Comparison of ENCODE assay signal across 12 mouse cellular contexts in the genomic region with DNA sequence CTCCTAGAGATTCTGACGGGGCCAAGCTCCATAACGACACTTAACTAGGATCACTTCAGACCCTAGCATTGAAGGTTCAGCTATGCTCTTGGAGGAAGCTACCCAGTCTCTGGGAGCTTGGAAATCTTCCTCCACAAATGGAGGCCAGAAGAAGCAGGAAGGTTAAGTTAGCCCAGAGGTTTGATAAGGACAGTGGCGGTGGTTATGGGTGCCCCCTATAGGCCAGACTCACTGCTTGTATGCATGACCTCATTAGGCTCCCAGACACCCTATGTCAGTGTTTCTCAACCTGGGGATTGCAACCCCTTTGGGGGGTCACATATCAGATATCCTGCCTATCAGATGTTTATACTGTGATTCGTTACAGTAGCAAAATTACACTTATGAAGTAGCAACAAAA. TPM values are rescaled to one million over a fixed set of nuclear protein-coding genes. Genes with fewer than 3 reads are reported as not detected.
A peak's percentile ranks its signal among the peaks of the same experiment; 100 is the strongest.
DNase-seq lines count a peak whose midpoint lies in the region; ATAC-seq and TF ChIP-seq lines count a peak whose summit lies in the region.
"Had no signal": no experiment of that assay in that cellular context is flagged by ENCODE, and none has a peak within 500 bp of the region (broad histone marks: within the 10 kb centered on the region; RNA-seq: fewer than 3 reads in every experiment).

No protein-coding gene starts in this region.

- H3K36me3 ChIP-seq in lung, postnatal 0 days (ENCODE audit: insufficient read depth, low read length), result no peaks in the 10 kb centered on the region
- no peaks in the 10 kb centered on the region for H3K36me3 ChIP-seq in stomach, postnatal 0 days (ENCODE audit: control insufficient read depth, insufficient read depth, low read length)
- H3K36me3 ChIP-seq: embryonic facial prominence, embryonic 15.5 days; heart, embryonic 15.5 days; intestine, embryonic 15.5 days; midbrain, embryonic 10.5 days had no signal

- peak; percentile 28 for TF ChIP-seq CTCF in gastrocnemius, adult 2 months (IDR thresholded peaks at IDR 0.05)
- TF ChIP-seq CTCF in lung, postnatal 0 days (IDR thresholded peaks at IDR 0.05), result peak; percentile 53
- peak; percentile 30; the same call in 1 of the 2 replicates for TF ChIP-seq CTCF in bone marrow, adult 2 months (IDR thresholded peaks at IDR 0.05; ENCODE audit: control insufficient read depth, insufficient read depth, low read length)
- TF ChIP-seq CTCF in stomach, postnatal 0 days (IDR thresholded peaks at IDR 0.05; ENCODE audit: low read depth), result peak; percentile 59

- no peak overlapping the region for H3K4me2 ChIP-seq in lung, postnatal 0 days (replicated peaks; ENCODE audit: low read depth, low read length)
- H3K4me2 ChIP-seq in stomach, postnatal 0 days (replicated peaks; ENCODE audit: low read depth), result no peak overlapping the region
- H3K4me2 ChIP-seq: embryonic facial prominence, embryonic 15.5 days; heart, embryonic 15.5 days; intestine, embryonic 15.5 days had no signal

- H3K9me3 ChIP-seq in lung, postnatal 0 days (ENCODE audit: low read length), result no peaks in the 10 kb centered on the region
- no peaks in the 10 kb centered on the region for H3K9me3 ChIP-seq in stomach, postnatal 0 days (ENCODE audit: control insufficient read depth, low read length)
- H3K9me3 ChIP-seq: embryonic facial prominence, embryonic 15.5 days; heart, embryonic 15.5 days; intestine, embryonic 15.5 days; midbrain, embryonic 10.5 days had no signal

- no peak for DNase-seq in gastrocnemius, adult 2 months
- no peak for DNase-seq in gastrocnemius, postnatal 36 days
- DNase-seq in lung, postnatal 0 days (ENCODE audit: low spot score), result no peak
- DNase-seq in lung, postnatal 4 days, result no peak
- no peak for DNase-seq in stomach, postnatal 0 days (ENCODE audit: low spot score)
- no peak for DNase-seq in ovary, adult 18-20 months (ENCODE audit: low spot score)
- DNase-seq in cerebellum, postnatal 25 days, result no peak

- no peak overlapping the region for H3K9ac ChIP-seq in lung, postnatal 0 days (replicated peaks; ENCODE audit: low read depth)
- no peak overlapping the region for H3K9ac ChIP-seq in stomach, postnatal 0 days (ENCODE audit: low read length)
- H3K9ac ChIP-seq: embryonic facial prominence, embryonic 15.5 days; heart, embryonic 15.5 days; intestine, embryonic 15.5 days had no signal

- peaks cover 8% of the 10 kb centered on the region; the same call in 1 of the 2 replicates for H3K4me1 ChIP-seq in lung, postnatal 0 days (ENCODE audit: insufficient read depth, low read depth, low read length)
- H3K4me1 ChIP-seq in bone marrow, adult 2 months (ENCODE audit: control insufficient read depth, insufficient read depth, low read length), result no peaks in the 10 kb centered on the region
- peaks cover 4% of the 10 kb centered on the region; the same call in 1 of the 2 replicates for H3K4me1 ChIP-seq in stomach, postnatal 0 days (replicated peaks; ENCODE audit: control insufficient read depth, insufficient read depth)

- intact Hi-C loops in gastrocnemius, adult 2 months (cut with DNase I), result no loop called here
- intact Hi-C loops in gastrocnemius, postnatal 36 days (cut with DNase I), result no loop called here

- no peak overlapping the region for H3K4me3 ChIP-seq in gastrocnemius, adult 2 months
- H3K4me3 ChIP-seq in lung, postnatal 0 days (ENCODE audit: low read depth, low read length), result no peak overlapping the region
- no peak overlapping the region for H3K4me3 ChIP-seq in bone marrow, adult 2 months (replicated peaks; ENCODE audit: control insufficient read depth, low read depth, low read length)
- no peak overlapping the region for H3K4me3 ChIP-seq in stomach, postnatal 0 days (ENCODE audit: low read depth, low read length)
- H3K4me3 ChIP-seq: embryonic facial prominence, embryonic 15.5 days; heart, embryonic 15.5 days; intestine, embryonic 15.5 days; midbrain, embryonic 10.5 days had no signal

- no peak for ATAC-seq in lung, postnatal 0 days
- no peak for ATAC-seq in stomach, postnatal 0 days (ENCODE audit: low FRiP score, low TSS enrichment)
- ATAC-seq: intestine, embryonic 15.5 days had no signal

- WGBS in lung, postnatal 0 days, result 56% methylated on average over 4 of the region's 4 CpGs
- 63% methylated on average over 4 of the region's 4 CpGs for WGBS in bone marrow, adult 2 months
- 64% methylated on average over 4 of the region's 4 CpGs for WGBS in stomach, postnatal 0 days

- no peak for TF ChIP-seq EP300 in lung, postnatal 0 days (IDR thresholded peaks at IDR 0.05)
- no peak for TF ChIP-seq EP300 in stomach, postnatal 0 days (optimal IDR thresholded peaks at IDR 0.05)

- H3K27me3 ChIP-seq in lung, postnatal 0 days (replicated peaks; ENCODE audit: insufficient read depth, low read length), result peaks cover 33% of the 10 kb centered on the region
- H3K27me3 ChIP-seq in stomach, postnatal 0 days (ENCODE audit: control insufficient read depth, insufficient read depth, low read length), result peaks cover 23% of the 10 kb centered on the region; the same call in 1 of the 2 replicates

- TF ChIP-seq POLR2A in bone marrow, adult 2 months (IDR thresholded peaks at IDR 0.05; ENCODE audit: borderline replicate concordance, control insufficient read depth, low read depth, low read length), result no peak

- H3K27ac ChIP-seq in gastrocnemius, adult 2 months, result no peak overlapping the region
- H3K27ac ChIP-seq in lung, postnatal 0 days (ENCODE audit: low read length), result no peak overlapping the region
- no peak overlapping the region for H3K27ac ChIP-seq in bone marrow, adult 2 months (ENCODE audit: control insufficient read depth, insufficient read depth, low read depth, low read length, poor library complexity)
- H3K27ac ChIP-seq in stomach, postnatal 0 days (replicated peaks), result no peak overlapping the region
- H3K27ac ChIP-seq: embryonic facial prominence, embryonic 15.5 days; heart, embryonic 15.5 days; intestine, embryonic 15.5 days; midbrain, embryonic 10.5 days had no signal

RNA-seq across cellular contexts. Expression of gene Hrh3, which starts 2.8 kb away (rescaled TPM):
- not detected for total RNA-seq in gastrocnemius, adult 2 months (2021)
- not detected for total RNA-seq in gastrocnemius, postnatal 36 days (2021)
- polyA plus RNA-seq in lung, postnatal 0 days (2015; fragmentation: Nextera tagmentation; extraction: Ambion mirVana), result 0.14 TPM in 1 of 2 replicates, not detected in the other
- not detected in 2 replicates for polyA plus RNA-seq in bone marrow, adult 2 months (2011; ENCODE audit: insufficient read depth, insufficient read length, low replicate concordance, missing spikeins)
- polyA plus RNA-seq in stomach, postnatal 0 days (2015; fragmentation: Nextera tagmentation; extraction: Ambion mirVana), result 0.05 TPM in 1 of 2 replicates, not detected in the other
- polyA plus RNA-seq: heart, embryonic 15.5 days had no signal

RNA-seq across cellular contexts. Expression of gene Osbpl2, which starts 12.0 kb away (rescaled TPM):
- total RNA-seq in gastrocnemius, adult 2 months (2021), result 10 to 100 TPM; 16.3 to 18.6 TPM
- 10 to 100 TPM; 15.5 to 17.0 TPM for total RNA-seq in gastrocnemius, postnatal 36 days (2021)
- polyA plus RNA-seq in lung, postnatal 0 days (2015; fragmentation: Nextera tagmentation; extraction: Ambion mirVana), result 35.3 and 36.1 TPM in 2 replicates
- polyA plus RNA-seq in bone marrow, adult 2 months (2011; ENCODE audit: insufficient read depth, insufficient read length, low replicate concordance, missing spikeins), result 10.2 and 14.2 TPM in 2 replicates
- polyA plus RNA-seq in stomach, postnatal 0 days (2015; fragmentation: Nextera tagmentation; extraction: Ambion mirVana), result 46.4 and 50.4 TPM in 2 replicates

RNA-seq across cellular contexts. Expression of gene Mtg2, which starts 36.7 kb away (rescaled TPM):
- 10 to 100 TPM; 13.0 to 17.4 TPM for total RNA-seq in gastrocnemius, adult 2 months (2021)
- 10 to 100 TPM; 12.3 to 16.9 TPM for total RNA-seq in gastrocnemius, postnatal 36 days (2021)
- 18.7 and 18.9 TPM in 2 replicates for polyA plus RNA-seq in lung, postnatal 0 days (2015; fragmentation: Nextera tagmentation; extraction: Ambion mirVana)
- polyA plus RNA-seq in bone marrow, adult 2 months (2011; ENCODE audit: insufficient read depth, insufficient read length, low replicate concordance, missing spikeins), result 3.5 and 8.2 TPM in 2 replicates
- 13.9 and 14.0 TPM in 2 replicates for polyA plus RNA-seq in stomach, postnatal 0 days (2015; fragmentation: Nextera tagmentation; extraction: Ambion mirVana)
